Mouse (Mus musculus) naive thymus-derived CD4-positive, alpha-beta T cell, adult 2 months (primary cell): ENCODE results near the gene AI467606.

ENCODE experiments used
- DNase-seq: peaks from one replicate; pipeline ENCODE4 v3.0.0-alpha.2; 2011; ENCODE audit warnings: low read depth

The AI467606 gene

GRCm38 (mm10) chr7:127121061-127121910, 30.1 kb downstream of the AI467606 start:
- no peak for DNase-seq

DNA sequence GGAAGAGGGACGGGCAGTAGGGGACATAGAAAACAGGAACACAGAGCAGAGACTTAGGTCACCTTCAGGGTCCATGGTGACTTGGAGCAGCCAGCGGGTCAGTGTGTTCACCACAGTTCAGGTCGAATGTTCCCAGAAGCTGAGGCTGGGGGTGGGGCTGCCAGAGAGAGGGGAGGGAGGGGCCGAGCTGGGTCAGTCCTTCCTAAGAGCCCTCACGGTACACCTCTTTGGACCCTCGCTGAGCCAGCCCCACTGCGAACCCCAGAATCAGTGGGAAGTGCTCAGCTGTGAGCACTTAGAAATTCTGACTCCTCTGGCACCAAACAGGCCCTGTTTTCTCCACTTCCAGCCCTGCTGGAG, 30.7 kb downstream of the AI467606 start, which contains the start of gene Qprt:
Gene Qprt, minus strand, starts transcription at position 316 of the 360 bp plus-strand sequence.
- no peak for DNase-seq

DNA sequence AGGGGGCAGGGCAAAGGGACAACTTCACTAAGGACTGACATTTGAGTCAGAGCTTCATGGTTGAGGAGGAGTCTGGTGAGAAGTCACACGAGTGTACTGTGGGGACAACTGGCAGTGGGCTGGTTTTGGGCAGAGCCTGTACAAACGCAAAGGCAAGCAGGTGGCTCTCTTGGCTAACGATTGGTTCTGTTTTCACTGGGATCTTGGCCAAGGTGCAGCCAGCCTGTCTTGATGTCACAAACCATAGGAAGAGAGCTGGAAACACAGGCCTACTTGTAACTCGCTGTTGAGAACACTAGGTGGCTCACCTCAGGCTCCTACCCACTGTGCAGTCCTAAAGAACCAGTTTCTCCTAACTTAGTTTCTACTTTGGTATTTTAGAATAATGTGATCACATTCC, 38.5 kb downstream of the AI467606 start:
- DNase-seq: peak; percentile 71

GRCm38 (mm10) chr7:127133125-127133524, 42.0 kb downstream of the AI467606 start:
- no peak for DNase-seq

- peak; percentile 66 for DNase-seq
Measured at GRCm38 (mm10) chr7:127134821-127135447, 43.8 kb downstream of the AI467606 start.

- peak; percentile 62 for DNase-seq
Measured at GRCm38 (mm10) chr7:127136181-127137071, 45.3 kb downstream of the AI467606 start.

DNA sequence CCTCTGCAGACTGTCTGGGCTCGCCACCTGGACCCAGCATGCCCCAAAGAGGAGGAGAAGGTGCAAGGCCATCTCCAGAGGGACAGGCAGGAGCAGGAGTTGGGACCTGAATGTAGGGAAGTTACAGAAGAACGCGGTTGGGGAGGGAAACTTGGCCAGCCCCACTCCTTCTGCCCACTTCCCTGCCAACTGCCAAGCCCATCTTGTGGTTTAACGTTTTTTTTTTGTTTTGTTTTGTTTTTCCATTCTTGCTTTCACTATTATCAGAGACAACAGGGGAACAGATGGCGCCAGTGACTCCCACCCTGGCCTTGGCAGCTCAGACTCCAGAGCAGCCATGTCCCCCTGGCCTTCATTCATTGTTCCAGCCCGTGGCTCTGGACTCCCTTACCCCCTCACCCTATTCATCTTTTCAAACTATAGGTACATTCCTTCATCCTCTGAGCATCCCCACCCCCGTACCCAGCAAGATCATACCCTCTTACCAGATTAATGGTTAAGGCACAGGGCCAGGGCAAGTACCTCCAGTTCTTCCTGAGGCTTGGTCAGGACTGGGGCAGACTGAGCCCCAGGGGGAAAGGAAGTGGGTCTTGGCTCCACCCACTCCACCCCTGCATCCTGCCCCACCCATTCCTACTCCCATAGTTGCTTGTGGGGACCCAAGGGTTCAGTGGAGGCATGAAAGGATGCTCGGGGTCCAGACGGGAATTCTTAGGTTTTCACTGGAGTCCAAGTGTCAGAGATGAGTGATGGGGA, 46.3 kb downstream of the AI467606 start, which contains the start of gene Spn:
Gene Spn, minus strand, starts transcription at position 562 of the 756 bp plus-strand sequence.
- DNase-seq: peak; percentile 76

- no peak for DNase-seq
Measured at GRCm38 (mm10) chr7:127139100-127139499, 47.9 kb downstream of the AI467606 start.

- no peak for DNase-seq
Measured at GRCm38 (mm10) chr7:127139562-127139961, 48.4 kb downstream of the AI467606 start.

DNA sequence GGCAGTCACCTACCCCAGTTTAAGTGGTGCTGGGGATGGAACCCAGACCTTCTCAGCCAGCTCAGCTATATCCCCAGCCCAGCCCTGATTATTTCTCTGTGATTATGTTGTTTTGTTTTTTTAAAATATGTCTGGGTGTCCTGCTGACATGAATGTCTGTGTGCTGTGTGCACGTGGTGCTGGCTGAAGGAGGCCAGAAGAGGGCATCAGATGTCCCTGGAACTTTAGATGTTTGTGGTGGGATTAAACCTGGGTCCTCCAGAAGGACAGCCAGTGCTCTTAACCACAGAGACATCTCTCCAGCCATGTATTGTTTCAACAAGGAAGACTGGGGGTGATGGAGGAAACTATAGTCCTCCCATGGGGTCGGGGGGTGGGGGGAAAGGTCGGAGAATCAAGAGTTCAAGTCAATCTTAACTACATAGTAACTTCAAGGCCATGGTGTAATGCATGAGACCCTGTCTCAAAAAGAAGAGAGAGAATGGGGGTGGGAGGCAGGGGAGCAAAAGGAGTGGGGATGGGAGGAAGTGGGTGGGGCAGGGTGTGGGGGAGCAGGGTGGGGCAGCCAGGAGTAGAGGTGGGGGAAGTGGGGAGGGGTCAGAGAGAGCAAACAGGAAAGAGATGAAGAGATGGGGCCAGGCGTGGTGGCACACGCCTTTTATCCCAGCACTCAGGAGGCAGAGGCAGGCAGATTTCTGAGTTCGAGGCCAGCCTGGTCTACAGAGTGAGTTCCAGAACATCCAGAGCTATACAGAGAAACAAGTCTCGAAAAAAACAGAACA, 49.7 kb downstream of the AI467606 start:
- no peak for DNase-seq

DNA sequence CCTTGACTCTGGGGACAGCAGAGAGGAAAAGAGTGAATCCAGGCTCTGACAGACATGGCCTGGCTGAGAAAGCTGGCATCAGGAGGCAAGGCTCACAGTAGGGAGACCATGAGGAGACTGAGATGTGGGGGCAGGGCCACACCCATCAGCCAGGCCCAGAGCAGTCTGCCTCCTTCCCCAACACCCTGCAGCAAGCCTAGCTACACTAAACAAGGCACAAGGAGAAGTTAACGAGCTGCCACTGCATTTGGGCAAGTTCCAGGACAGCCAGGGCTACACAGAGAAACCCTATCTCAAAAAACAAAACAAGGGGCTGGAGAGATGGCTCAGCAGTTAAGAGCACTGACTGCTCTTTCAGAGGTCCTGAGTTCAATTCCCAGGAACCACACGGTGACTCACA, 51.1 kb downstream of the AI467606 start:
- DNase-seq: no peak

DNA sequence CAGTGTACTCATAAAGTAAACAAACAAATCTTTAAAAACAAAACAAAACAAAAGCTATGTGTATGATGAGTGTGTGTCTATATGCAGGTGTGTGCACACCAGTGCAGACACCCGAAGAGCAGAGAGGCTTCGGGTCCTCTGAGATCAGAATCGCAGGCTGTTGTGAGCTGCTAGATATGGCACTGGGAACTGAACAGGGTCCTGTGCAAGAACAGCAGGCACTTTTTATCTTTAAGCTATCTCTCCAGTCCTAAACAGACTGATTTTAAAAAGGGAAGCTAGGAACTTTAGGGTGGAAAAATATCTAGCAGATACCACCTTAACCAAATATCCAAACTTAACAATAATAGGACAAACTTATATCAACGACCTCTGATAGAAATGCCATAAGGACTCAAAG, 51.5 kb downstream of the AI467606 start:
- DNase-seq: no peak
